Mouse (Mus musculus) yolk sac, embryonic 10.5 days (tissue): ENCODE data around the gene Nufip1.

Source experiments
- DNase-seq: peaks from one replicate; pipeline ENCODE4 v3.0.0-alpha.2; 2017; ENCODE audit warnings: low spot score

Gene Nufip1

DNA sequence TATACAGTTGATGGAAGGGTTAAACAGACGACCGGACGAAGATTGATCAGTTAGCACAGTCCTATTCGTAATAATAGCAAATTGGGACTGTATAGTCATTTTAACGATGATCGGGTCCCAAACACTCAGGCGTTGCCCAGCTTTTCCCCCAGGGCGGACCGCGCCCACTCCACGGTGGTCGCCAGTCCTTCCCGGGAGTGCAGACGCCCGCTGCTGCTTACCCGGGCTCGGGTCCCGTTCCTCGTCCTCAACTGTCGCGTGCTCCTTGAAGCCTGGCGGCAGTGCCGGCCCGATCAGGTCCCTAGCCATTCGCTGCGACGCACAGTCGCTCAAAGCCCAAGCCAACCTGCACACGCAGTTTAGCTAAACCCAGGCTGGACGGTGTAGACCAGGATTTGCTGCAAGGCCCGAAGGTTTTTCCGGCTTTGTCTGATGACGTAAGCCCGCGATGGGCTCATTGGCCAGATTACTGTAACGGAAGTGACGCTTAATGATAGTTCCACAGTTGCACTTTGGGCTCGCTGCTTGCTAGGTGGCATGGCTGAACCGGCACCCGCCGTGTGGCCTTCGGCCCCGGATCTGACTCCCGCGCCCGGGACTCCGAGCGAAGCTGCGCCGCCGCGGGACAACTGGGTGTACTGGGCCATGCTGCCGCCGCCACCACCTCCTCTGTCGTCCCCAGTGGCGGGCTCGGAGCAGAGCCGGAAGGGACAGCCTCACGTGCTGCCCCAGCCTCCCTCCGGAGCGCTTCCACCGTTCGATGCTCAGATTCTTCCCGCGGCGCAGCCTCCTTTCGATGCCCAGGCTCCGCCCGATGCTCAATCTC lies at the start of gene Nufip1, which contains the start of gene Gpalpp1:
Gene Nufip1 (plus strand): TSS at position 496 of the 826 bp plus-strand sequence.
Gene Gpalpp1 (minus strand): TSS at position 365 of the 826 bp plus-strand sequence.
- DNase-seq, result peak; percentile 95

DNA sequence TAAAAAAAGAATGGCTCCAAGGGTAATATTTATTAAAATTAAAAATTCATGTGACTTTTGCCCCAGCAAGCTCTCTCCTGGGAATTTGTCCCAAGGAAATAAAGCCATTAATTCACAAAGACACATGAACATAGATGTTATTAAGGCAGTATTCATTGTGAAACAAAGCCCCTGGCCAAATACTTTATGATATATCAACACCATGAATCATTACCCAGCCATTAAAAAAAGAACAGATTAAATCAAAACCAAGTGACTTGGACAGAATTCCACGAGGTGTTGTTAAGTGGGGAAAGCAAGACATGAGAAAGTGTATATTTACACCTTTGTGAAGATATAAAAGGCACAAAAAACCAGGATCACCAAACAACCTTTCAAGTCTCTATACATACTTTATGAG lies 43.5 kb upstream of the Nufip1 start:
- DNase-seq, result no peak

DNA sequence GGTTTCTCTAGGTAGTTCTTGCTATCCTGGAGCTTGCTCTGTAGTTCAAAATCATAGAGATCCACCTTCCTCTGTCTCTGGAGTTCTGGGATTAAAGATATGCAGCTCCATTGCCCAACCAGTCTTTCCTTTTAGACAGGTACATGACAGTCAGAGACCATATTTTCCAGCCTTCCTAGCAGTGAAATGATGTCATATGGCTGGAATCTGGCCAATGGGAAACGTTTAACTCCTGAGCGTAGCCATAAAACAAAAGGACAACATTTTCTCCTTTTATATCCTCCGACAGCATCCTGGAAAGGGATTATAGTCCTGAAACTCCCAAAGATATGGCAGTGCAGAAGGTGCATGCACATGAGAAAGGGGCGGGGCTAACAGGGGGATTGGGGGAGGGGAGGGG lies 42.4 kb upstream of the Nufip1 start:
- DNase-seq, result no peak

DNA sequence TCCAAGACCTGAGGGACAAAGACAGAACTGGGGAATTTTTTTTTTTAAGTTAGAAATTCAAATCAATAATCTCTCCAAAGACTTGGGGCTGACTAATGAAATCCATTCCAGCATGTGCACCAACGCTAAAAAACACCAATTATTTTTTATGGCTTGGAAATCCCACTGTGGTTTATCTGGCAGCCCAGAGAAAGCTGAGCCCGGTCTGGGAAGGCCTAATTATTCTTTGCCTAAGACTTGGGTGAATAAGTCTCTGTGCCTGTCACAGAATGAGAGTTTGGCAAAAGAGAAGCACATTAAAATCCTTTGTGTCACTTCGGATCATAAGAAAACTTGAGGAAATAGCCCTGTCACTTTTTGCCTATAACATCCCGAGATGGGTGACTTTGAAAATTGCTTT lies 41.4 kb upstream of the Nufip1 start:
- DNase-seq, result no peak

DNA sequence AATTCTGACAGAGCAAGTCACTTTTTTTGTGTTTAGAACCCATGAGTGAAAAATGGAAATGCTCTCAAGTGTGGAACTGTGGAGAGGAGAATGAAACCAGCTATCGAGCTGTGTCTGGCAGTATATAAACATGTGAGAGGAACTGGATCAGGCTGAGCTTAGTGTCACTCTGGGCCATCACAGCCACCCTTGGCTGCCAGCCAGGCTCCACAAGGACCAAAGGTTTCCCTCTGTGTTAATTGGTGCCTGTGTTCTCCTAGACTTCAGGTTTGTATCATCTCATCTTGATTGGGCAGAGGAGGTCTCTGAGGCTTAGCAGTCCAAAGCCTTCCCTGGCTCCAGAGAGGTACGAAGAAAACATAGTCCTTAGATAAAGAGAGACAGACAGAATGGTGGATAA lies 38.1 kb upstream of the Nufip1 start:
- no peak for DNase-seq

DNA sequence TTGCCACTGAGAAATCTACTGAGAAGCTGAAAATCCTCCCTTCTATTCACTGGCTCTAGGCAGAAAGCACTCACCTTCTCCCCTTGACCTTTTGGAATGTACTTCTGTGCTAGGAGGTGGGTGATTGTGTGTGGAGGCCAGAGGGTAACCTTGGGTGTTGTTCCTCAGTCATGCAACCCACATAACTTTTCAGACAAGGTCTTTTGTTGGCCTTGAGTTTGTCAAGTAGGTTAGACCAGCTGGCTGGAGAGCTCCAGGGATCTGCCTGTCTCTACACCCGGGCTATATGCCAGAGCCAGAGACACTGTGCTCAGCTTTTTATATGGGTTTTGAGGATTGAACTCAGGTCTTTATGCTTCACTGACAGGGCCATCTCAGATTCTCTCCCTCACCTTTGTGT lies 36.5 kb upstream of the Nufip1 start:
- DNase-seq, result no peak

DNA sequence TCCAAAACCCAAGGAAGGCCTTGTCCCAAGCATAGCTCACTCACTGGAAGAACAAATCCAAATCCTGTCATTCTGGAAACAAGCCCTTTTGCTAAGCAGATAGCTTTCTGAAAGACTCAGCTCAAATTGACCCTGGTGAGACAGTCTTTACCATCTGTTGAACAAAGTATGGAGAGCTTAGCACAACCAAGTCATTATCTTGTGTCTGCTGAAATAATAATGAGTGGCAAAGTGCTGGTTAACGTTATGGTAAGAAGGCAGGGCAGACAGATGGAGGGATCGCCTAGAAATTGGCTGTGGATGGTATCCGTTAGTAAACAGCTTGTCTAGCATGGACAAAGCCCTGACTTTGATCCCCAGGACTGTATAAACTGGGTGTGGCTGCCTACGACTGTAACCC lies 35.0 kb upstream of the Nufip1 start:
- no peak for DNase-seq

DNA sequence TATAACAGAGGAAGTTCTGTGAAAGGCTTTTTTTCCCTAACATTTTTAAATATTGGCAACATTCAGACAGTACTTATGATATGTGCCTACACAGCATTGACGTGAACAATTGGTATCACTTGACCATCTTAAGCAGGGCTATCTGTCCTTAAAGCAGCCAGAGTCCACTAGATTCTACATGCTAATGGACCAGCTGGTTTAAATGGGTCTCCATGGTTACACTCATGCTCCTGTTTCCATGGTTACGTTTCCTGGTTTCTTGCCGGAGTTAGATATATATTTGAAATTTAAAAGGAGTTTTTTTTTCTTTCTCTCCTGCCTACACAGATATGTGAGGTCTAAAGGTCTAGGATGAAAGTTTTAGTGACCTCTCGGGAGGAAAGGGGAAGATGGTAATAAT lies 34.1 kb upstream of the Nufip1 start:
- no peak for DNase-seq

DNA sequence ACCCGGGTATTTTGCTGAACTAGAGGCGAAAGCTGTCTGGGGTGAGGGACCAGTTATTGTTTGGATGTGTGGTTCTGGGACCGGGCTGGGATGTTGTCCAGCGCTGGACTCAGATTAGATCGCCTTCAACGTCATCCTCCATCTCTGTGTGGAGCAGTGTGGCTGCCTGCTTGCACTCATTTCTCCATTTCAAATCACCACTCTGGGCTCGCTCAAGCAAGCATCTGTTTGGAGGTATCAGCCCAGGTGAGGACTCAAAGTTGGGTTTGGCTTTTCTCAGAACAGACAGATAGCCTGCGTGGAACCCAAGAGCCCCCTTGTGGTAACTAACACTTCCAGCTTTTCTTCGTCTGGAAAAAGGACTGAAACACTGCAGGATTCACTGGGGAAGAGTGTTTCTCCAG lies 33.6 kb upstream of the Nufip1 start:
- peak; percentile 5 for DNase-seq

DNA sequence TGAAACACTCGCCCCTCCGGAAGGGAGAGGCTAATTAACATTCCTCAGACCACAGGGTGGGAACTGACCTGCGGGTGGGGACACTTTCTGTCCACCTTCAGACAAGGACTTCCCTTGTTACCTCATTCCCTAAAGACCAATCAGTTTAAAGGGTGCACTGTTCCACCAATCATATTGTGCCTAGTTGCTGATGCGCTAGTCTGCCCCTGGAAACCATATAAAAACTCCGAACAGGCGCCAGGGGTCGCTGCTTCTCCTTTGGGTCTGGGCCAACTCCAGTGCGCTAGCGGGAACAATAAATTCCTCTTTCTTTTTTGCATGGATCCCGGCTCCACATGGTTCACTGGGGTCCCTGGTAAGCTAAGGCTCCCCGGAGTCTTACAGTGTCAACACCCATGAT lies 29.2 kb upstream of the Nufip1 start:
- DNase-seq, result no peak

DNA sequence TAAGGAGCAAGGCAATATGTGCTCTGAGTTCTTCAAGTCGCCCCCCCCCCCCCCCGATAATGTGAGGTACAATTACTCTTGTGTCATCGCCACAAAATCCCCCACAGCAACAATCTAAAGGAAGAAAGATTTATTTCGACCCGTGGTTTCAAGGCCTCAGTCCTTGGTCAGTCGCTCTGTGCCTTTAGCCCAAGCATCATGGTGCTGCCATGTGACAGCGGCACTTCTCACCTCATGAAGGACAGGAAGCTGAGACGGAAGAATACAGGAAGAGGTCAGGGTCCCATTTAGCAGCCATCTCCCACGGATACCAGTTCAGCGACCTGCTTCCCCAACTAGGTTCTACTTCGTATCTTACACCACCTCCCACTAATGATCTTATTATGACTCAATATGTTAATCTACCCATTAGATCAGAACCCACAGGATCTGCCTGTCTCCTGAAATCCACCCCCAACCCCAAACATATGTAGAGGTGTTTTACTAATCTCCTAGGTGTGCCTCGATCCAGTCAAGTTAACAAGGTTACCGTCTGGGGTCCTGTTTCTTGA lies 28.5 kb upstream of the Nufip1 start:
- no peak for DNase-seq

DNA sequence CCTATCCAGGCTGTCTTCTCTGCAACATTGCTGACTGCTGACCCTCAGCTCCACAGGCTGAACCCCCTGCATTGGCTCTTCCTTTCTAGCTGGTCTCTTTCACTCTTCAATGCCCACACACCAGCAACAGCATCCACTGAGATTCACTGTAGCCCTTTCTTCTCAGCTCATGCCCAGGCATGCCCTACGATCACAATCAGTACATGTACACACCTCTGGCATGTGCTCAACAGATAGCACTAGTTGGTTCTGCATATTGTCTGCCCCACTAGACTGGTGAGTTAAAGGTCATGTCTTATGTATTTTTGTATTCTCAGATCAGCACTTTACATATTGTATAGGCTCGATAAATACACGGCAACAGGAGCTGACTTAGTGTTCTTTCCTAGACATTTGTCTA lies 26.5 kb upstream of the Nufip1 start:
- DNase-seq, result no peak

DNA sequence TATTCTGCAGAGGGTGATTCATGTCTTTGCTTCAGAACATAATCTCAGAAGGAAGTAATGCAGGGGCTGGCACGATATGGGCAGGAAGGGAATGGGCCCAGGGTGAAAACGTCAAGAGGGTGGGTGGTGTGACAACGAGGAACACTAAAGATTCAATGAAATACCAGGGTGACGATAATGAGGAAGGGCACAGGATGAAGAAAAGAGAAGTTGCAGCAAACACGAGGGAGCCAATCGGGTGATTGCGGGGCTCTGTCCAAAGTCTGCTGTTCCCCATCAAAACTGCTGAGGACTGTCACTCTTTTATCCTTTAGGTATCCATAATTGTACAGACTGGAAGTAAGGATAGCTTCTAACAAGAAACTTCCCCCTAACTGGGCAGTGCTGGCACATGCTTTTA lies 13.4 kb upstream of the Nufip1 start:
- no peak for DNase-seq

DNA sequence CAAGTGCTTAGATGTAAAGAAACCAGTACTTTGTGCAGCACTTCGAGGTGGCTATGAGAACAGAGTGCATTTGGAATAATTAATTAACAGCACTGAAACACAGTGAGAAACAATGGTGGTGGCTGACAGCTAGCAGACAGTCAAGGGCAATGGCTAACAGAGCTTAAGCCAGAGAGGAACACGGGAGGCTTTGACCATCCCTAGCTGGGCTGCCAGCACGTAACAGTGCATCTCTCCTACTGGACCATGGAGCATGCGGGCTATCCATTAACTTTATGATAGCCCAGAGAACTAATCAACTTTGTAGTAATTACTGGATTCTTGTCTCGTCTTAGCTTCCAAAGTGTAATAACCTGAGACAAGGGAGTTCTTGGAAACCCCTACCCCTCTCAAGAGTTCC lies 12.9 kb upstream of the Nufip1 start:
- DNase-seq, result no peak

DNA sequence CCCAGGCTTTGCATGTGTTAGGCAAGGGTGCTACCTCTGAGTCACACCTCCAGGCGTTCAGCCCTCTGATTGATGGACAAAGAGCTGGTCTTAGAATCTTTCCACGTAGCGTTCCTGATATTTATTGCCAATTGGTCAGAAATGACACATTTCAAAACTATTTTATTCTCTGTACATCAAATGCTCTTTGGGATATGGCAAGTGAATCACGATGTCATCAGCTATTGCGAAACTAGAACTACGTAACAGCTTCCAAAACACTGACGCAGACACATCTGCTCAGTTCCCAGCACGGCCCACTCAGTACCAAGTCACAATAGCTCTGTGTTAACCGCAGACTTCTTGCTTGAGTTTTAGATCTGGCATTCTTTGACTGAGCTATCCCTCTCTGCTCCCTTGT lies 11.1 kb upstream of the Nufip1 start:
- DNase-seq, result no peak

DNA sequence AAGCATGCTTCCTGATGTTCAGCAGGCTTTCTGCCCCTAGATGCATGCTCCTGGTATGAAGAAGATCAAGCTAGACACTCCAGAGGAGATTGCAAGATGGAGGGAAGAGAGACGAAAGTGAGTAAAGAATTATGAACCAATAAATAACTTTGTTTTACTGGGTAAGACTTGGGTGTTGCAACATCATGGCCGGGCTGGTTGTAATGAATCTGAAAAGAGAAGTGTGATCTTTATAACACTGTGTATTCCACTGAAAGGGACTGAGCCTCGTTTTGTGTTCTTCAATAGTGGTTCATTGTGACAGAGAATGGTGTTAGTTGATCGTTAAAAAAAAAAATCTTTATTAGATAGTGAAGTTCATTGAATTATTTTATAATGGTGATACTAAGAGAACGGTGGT lies 5.1 kb downstream of the Nufip1 start:
- DNase-seq, result no peak

DNA sequence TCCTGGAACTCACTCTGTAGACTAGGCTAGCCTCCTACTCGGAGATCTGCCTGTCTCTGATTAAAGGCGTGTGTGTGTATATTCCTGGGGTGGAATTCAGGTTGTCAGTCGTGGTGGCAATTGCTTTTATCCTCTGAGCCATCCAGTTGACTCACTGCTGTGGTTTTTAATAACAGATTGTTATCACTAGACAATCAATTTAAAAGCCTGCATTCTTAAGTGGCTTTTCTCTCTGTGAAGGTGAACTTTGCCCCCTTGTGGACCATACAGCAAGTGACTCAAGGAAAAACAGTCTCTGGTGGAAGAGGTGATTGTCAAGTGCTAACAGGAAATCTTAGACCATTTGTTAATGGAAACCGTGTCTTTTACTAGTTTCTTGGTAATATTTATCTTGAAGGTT lies 8.3 kb downstream of the Nufip1 start:
- DNase-seq, result peak; percentile 14

DNA sequence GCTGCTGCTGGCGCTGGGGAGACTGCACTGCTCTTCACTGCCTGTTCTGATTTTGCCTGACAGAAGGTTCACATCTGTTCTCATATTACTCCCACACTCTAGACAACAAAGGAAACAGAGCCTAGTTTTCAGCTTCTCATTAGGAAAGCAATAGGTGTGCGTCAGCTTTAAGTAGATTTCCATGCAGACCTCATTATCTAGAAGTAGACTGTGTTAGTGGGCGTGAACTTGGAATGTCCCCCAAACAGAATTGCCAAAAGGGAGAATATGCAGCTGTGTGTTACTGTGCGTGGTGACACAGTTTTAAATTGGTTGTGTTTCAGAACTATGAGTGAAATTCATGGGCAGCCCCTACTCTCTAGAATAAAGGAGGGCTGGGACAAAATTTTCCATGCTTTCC lies 9.8 kb downstream of the Nufip1 start:
- no peak for DNase-seq

DNA sequence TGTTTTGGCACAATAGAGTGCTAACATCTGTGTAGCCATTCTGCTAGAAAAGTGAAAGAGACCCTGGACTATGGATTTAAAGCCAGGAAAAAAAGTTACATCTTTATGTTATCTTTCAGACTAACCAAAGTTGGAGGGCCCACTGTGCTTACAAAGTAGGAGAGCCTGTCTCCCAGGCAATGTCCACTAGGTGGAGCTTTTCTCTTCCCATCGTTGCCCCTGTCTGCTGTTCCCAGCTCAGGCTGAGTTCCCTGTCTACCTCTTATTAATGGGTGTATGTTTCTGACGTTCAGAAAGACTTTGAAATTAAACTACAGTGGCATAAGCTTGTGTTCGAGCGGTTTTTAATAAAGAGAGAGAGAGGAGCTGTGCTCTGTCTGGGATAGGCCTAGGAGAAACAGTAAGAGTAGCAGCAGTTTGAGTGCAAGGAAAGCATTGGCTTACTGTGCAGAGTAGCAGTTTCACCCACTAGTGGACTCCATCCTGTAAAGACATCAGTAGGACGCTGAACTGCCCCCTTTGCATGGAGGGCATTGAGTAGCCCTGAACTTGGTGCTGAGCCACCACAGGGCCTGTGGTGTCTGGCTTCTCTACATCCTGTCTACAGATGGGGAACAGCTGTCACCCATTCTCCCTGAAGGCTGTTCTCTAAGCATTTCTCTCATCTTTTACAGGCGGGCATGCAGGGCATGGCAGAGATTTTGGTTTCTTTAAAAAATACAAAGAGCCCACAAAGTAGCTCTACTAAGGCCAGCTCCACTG lies 11.4 kb downstream of the Nufip1 start:
- no peak for DNase-seq

DNA sequence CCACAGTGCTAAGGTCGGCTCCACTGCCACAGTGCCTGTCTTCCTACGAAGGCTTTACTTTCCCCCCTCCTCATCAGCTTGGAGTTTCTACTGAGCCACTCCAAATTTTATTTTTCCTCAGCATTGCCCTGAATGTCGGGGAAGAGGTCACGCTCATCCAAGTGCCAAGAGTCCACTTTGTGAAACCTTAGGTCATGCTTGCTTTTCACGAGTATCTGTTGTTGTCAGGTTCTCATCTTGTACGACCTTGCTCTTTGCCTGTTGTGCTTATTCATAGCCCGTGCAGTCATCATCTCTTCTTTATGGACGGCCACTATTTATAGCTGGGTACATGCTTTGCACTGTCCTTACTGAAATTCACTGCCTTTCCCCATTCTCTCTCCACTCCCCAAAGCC lies 12.0 kb downstream of the Nufip1 start:
- no peak for DNase-seq

DNA sequence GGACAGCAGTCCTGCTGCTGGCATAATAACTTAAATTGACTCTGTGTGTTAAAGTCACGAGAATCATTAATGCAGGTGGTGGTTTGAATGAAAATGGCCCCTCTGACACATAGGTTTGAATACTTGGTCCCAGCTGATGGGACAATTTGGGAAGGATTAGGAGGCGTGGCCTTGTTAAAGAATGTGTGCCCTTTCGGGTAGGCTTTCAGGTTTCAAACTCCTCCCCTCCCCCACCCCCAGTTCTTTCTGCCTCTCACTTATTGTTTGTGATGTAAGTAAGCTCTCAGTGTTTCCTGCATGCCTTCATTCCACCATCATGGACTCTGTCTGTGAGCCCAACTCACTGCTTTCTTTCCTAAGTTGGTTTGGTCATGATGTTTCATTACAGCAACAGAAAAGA lies 16.6 kb downstream of the Nufip1 start:
- no peak for DNase-seq

DNA sequence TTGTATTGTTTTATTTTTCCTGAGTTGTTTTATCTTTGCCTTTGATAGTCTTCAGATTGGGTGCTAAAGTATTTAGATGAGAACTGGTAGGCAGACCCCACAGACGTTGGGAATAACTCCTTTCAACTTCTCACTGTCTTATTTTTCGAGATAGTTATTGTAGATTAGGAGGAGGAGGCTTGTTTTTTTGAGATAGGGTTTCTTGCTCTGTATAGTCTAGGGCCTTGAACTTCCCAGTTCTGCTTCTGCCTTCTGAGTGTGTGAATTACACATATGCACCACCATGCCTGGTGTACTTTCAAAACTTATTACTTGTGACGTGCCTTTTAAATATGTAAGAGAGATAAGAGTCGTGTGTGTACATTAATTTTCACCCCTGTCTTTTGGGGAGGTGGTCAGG lies 17.5 kb downstream of the Nufip1 start:
- DNase-seq, result no peak

DNA sequence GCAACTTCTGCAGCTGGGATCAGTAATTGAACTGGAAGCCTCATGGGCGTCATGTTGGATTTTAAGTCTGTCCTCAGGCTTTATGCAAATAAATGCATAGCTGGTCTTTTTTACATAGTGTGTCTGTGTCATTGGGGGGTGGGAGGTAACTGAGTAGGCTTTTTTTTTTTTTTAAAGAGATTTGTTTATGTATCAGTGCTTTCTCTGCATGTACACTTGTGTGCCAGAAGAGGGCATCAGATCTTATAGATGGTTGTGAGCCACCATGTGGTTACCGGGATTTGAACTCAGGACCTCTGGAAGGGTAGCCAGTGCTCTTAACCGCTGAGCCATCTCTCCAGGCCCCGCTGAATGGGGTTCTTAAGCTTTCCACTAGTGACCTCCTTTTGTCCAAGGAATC lies 24.3 kb downstream of the Nufip1 start:
- no peak for DNase-seq
